Comparison of ENCODE assay signal across 8 mouse cellular contexts in the genomic region with DNA sequence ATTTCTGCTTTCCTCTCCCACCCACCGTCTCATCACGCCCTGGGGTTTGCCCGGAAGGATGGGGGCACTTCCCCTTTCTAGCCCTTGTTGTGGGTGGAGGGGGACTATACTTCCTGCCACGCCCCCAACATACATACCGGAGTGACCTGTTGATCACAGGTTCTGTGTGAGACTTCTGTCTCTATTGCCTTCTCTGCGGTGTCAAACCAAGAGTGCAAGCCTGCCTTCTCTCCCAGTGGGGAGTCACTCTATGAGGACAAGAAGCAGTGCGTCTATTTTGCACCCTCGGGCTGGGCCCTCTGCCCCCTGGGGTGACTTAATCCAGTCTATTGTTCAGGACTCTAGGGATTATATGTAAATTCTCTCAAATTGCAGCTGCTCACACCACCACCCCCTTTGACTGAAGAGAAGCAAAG.
DNase-seq lines count a peak whose midpoint lies in the region; ATAC-seq and TF ChIP-seq lines count a peak whose summit lies in the region.

No protein-coding gene starts in this region.

- H3K4me2 ChIP-seq in midbrain, embryonic 14.5 days (ENCODE audit: low read length): peak overlapping the region; percentile 22; the same call in 1 of the 2 replicates

- no peaks in the 10 kb centered on the region for H3K9me3 ChIP-seq in MEL (replicated peaks; ENCODE audit: insufficient read depth, low read length)
- H3K9me3 ChIP-seq in midbrain, embryonic 14.5 days (ENCODE audit: control insufficient read depth, low read length): no peaks in the 10 kb centered on the region

- 3% methylated on average over 8 of the region's 8 CpGs for WGBS in midbrain, embryonic 14.5 days

- TF ChIP-seq POLR2A in MEL (IDR thresholded peaks at IDR 0.05; ENCODE audit: control insufficient read depth in 1 of 2, insufficient read depth in 1 of 2, low read depth in 1 of 2, low read length in 2 of 2, poor library complexity in 1 of 2): no peak

- H3K27ac ChIP-seq in MEL (ENCODE audit: control insufficient read depth, low read depth, low read length): peak overlapping the region; percentile 14; the same call in 1 of the 2 replicates
- H3K27ac ChIP-seq in midbrain, embryonic 14.5 days (replicated peaks; ENCODE audit: low read depth, low read length): no peak overlapping the region

- H3K36me3 ChIP-seq in MEL (ENCODE audit: control insufficient read depth in 1 of 2, insufficient read depth in 2 of 2, low read length in 2 of 2): peaks cover 0 to 10% of the 10 kb centered on the region in 2 experiments; a peak in 2 of 4 replicates
- H3K36me3 ChIP-seq in midbrain, embryonic 14.5 days (ENCODE audit: control insufficient read depth, insufficient read depth, low read length): no peaks in the 10 kb centered on the region

- DNase-seq in B cell, adult 2 months: peak; percentile 91 to 93
- peak; percentile 74 for DNase-seq in MEL (ENCODE audit: low read depth, low spot score)
- DNase-seq in induced T-regulatory cell, adult 2 months (ENCODE audit: low read depth): peak; percentile 56
- DNase-seq in midbrain, embryonic 14.5 days: peak; percentile 26
- DNase-seq in thymus, postnatal 10 days (ENCODE audit: low spot score in 2 of 2): peak; percentile 50 to 53
- no peak for DNase-seq in ovary, postnatal 14 days (ENCODE audit: low spot score)
- DNase-seq in Muller cell, postnatal 12 days (ENCODE audit: inconsistent ontology term): no peak
- no peak for DNase-seq in urinary bladder, postnatal 14 days (ENCODE audit: low spot score)

- peaks cover 3 to 7% of the 10 kb centered on the region in 2 experiments; a peak in 3 of 4 replicates for H3K4me1 ChIP-seq in MEL (ENCODE audit: control insufficient read depth in 1 of 2, insufficient read depth in 2 of 2, low read length in 2 of 2)
- H3K4me1 ChIP-seq in midbrain, embryonic 14.5 days (ENCODE audit: control insufficient read depth, insufficient read depth, low read length): peaks cover 15% of the 10 kb centered on the region

- ATAC-seq in midbrain, embryonic 14.5 days (ENCODE audit: low FRiP score, low TSS enrichment): peak; percentile 28; the same call in 1 of the 2 replicates

- no peaks in the 10 kb centered on the region for H3K27me3 ChIP-seq in MEL (ENCODE audit: control insufficient read depth in 1 of 2, insufficient read depth in 2 of 2, low read length in 2 of 2)
- no peaks in the 10 kb centered on the region for H3K27me3 ChIP-seq in midbrain, embryonic 14.5 days (ENCODE audit: control insufficient read depth, insufficient read depth, low read length)

- H3K9ac ChIP-seq in MEL (ENCODE audit: control insufficient read depth, low read depth, low read length, poor library complexity, severe bottlenecking): no peak overlapping the region
- no peak overlapping the region for H3K9ac ChIP-seq in midbrain, embryonic 14.5 days (replicated peaks; ENCODE audit: low read length)

- TF ChIP-seq CTCF in MEL (IDR thresholded peaks at IDR 0.05 in 2 of 3, conservative IDR thresholded peaks at IDR 0.05 in 1 of 3; ENCODE audit: control insufficient read depth in 1 of 3, insufficient read depth in 1 of 3, low read depth in 2 of 3, low read length in 3 of 3, poor library complexity in 1 of 3, severe bottlenecking in 1 of 3): no peak

- TF ChIP-seq RAD21 in MEL (IDR thresholded peaks at IDR 0.05; ENCODE audit: low read depth, low read length): no peak

- peak overlapping the region in 1 of 2 experiments; percentile 4; a peak in 1 of 4 replicates for H3K4me3 ChIP-seq in MEL (ENCODE audit: control insufficient read depth in 1 of 2, insufficient read depth in 1 of 2, low read depth in 2 of 2, low read length in 2 of 2)
- no peak overlapping the region for H3K4me3 ChIP-seq in midbrain, embryonic 14.5 days (replicated peaks; ENCODE audit: low read depth, low read length)

- TF ChIP-seq EP300 in MEL (IDR thresholded peaks at IDR 0.05; ENCODE audit: low read depth in 1 of 2, low read length in 2 of 2): peak in 1 of 2 experiments; percentile 50; a peak in 2 of 4 replicates

- no peaks in the 10 kb centered on the region for H3K79me2 ChIP-seq in MEL (ENCODE audit: control insufficient read depth, insufficient read depth, low read length, poor library complexity)

TF ChIP-seq in MEL, 35 proteins besides CTCF, POLR2A, EP300 and RAD21:
- TF ChIP-seq MXI1 (IDR thresholded peaks at IDR 0.05; ENCODE audit: low read depth, low read length) (no peak), ELF1 (IDR thresholded peaks at IDR 0.05; ENCODE audit: low read depth, low read length) (0 out of 2 replicates have a peak, but pooled peaks have one; percentile 29)

Comparison
In these comparisons a context has a peak if more than half of its experiments do, and no peak if none do; other contexts are left out.
1. DNase-seq: peak in B cell, adult 2 months (2 of 2), MEL (single experiment), induced T-regulatory cell, adult 2 months (single experiment), midbrain, embryonic 14.5 days (single experiment) and thymus, postnatal 10 days (2 of 2); none in ovary, postnatal 14 days (single experiment), Muller cell, postnatal 12 days (single experiment) and urinary bladder, postnatal 14 days (single experiment).